Mouse (Mus musculus) ovary, adult 10 weeks (tissue): Measurements from ENCODE around the gene Nkg7. TPM values are rescaled to one million over a fixed set of nuclear protein-coding genes. Genes with fewer than 3 reads are reported as not detected.

ENCODE experiments used
- polyA plus RNA-seq: library from polyadenylated mRNA; stranded (reverse); fragments of 350-450 nt; fragmentation: Illumina TruSeq; extraction: RNeasy Lipid Tissue Mini Kit (QIAGEN cat#74804); gene quantifications from one replicate; pipeline ENCODE4 v1.2.3, GENCODE M21; 2014

Nkg7 gene
- not detected for polyA plus RNA-seq

GRCm38 (mm10) chr7:43436341-43437255 lies at the start of gene Nkg7:
Gene Nkg7 (plus strand): TSS chr7:43437073.

GRCm38 (mm10) chr7:43408131-43408553 lies 28.7 kb upstream of the Nkg7 start, which contains the start of gene Siglecg:
Gene Siglecg (plus strand): TSS chr7:43408204.

GRCm38 (mm10) chr7:43427406-43427805 lies 9.5 kb upstream of the Nkg7 start, which contains the start of gene Lim2:
Gene Lim2 (plus strand): TSS chr7:43427670.

GRCm38 (mm10) chr7:43440482-43440881 lies 3.6 kb downstream of the Nkg7 start, which contains the start of gene Cldnd2:
Gene Cldnd2 (plus strand): TSS chr7:43440782.

GRCm38 (mm10) chr7:43443917-43444293 lies 7.0 kb downstream of the Nkg7 start, which contains the start of the genes Etfb and Gm45233:
Gene Etfb (plus strand): TSS chr7:43444083.
Gene Gm45233 (plus strand): TSS chr7:43444128.

GRCm38 (mm10) chr7:43462851-43463250 lies 26.0 kb downstream of the Nkg7 start, which contains the start of gene Vsig10l:
Gene Vsig10l (plus strand): TSS chr7:43463151.

Other genes starting within 250 kb of the Nkg7 start
- 51.8 TPM for gene Zfp715, start 123.8 kb upstream of the Nkg7 start, polyA plus RNA-seq
- 1.2 TPM for gene Siglecf, start 85.7 kb upstream of the Nkg7 start, polyA plus RNA-seq
- gene Siglecg, start 28.9 kb upstream of the Nkg7 start, polyA plus RNA-seq = not detected
- not detected for gene Lim2, start 9.4 kb upstream of the Nkg7 start, polyA plus RNA-seq
- not detected for gene Cldnd2, start 3.7 kb downstream of the Nkg7 start, polyA plus RNA-seq
- 1.5 TPM for gene Etfb, start 7.0 kb downstream of the Nkg7 start, polyA plus RNA-seq
- gene Gm45233, start 7.1 kb downstream of the Nkg7 start, polyA plus RNA-seq = not detected
- 0.88 TPM for gene Vsig10l, start 26.1 kb downstream of the Nkg7 start, polyA plus RNA-seq
- gene Iglon5, start 53.0 kb downstream of the Nkg7 start, polyA plus RNA-seq = not detected
- not detected for gene 4931406B18Rik, start 68.9 kb downstream of the Nkg7 start, polyA plus RNA-seq
- 5.7 TPM for gene Cd33, start 107.4 kb downstream of the Nkg7 start, polyA plus RNA-seq
- 3.5 TPM for gene Zfp658, start 125.2 kb downstream of the Nkg7 start, polyA plus RNA-seq
- 42.2 TPM for gene Zfp719, start 142.5 kb downstream of the Nkg7 start, polyA plus RNA-seq
- gene Zfp819, start 170.1 kb downstream of the Nkg7 start, polyA plus RNA-seq = 0.20 TPM
- gene Ceacam18, start 197.6 kb downstream of the Nkg7 start, polyA plus RNA-seq = not detected
- gene Siglece, start 223.1 kb downstream of the Nkg7 start, polyA plus RNA-seq = 0.66 TPM
- gene Ctu1, start 234.9 kb downstream of the Nkg7 start, polyA plus RNA-seq = 3.2 TPM